Mouse (Mus musculus): ENCODE data around the gene 4930432M17Rik. TPM values are rescaled to one million over a fixed set of nuclear protein-coding genes. Genes with fewer than 3 reads are reported as not detected.

Gene 4930432M17Rik
- polyA plus RNA-seq, 1 experiment from 2014 or later: not detected

DNA sequence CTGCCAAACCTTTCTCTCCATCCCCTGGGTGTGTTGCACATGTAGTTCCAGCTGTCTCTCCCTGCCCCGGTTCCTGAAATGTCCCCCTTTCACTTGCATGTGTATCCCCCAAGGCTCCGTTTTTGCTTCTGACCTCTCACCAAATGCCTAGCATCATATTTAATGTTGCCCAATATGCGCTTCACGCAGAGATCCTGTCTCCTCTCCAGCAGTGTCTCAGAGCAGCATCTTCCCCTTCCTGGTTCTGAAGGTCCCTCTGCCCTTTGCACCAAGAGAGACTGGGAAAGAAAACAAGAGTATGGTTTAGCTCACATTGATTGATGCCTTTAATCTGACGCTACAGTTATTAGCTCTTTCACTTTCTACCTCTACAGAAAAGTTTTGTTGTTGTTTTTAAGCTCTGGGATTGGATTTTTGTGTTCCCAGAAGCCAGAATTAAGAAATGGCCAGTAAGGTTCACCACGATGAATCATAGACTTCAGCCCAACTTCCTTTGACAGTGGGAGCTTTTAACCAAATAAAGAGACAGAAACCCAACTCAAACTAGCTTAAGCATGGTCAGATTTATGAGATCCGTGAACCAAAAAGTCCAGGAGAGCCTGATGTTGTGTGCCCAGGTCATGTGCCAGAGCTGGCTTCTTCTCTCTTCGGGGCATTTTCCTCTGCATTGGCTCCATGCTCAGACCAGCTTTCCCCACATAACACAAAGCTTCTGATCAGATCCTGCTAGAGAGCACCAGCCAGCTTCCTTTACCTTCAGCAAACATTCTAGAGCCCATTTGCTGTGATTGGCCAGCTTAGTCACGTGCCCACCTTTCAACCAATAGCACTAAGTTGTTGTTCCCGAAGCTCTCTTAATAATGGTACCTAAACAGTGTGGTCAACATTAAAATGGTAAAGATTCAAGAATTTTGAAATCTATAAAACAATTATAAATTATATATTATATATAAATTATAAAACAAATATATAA is 12.2 kb downstream of the 4930432M17Rik start:
- no peaks in the 10 kb centered on the region for H3K36me3 ChIP-seq (replicated peaks)
- WGBS: 91% methylated on average over 10 of the region's 10 CpGs

DNA sequence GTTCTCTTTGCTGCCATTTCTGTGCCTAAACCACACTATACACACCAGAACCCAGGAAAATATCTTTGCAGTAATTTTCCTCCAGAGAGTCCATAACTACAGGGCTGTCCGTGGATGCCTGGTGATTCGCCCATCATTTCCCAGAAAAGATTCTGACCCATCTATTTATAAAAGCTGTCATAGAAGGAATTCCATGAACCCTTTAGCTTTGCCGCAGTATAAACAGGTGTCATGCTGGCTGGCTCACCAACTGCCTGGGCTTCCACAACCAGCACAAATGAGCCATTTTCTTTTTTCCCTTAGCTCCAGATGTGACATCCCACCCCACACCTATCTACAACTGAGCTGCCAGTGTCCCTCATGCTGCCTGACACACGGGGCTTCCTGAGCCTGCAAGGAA is 14.0 kb downstream of the 4930432M17Rik start:
- 85% methylated on average over 4 of the region's 4 CpGs for WGBS
- no peak for DNase-seq (ENCODE audit: extremely low spot score, low spot score)
- peaks cover 7% of the 10 kb centered on the region; the same call in 1 of the 2 replicates for H3K27me3 ChIP-seq (ENCODE audit: poor library complexity, severe bottlenecking)
- H3K4me1 ChIP-seq: peaks cover 13% of the 10 kb centered on the region
- no peak overlapping the region for H3K27ac ChIP-seq
- H3K36me3 ChIP-seq (replicated peaks): no peaks in the 10 kb centered on the region
- H3K4me3 ChIP-seq: no peak overlapping the region
- H3K9me3 ChIP-seq: no peaks in the 10 kb centered on the region

More for the DNA sequence above, 12.2 kb downstream of the 4930432M17Rik start:
- no peak for DNase-seq (ENCODE audit: extremely low spot score, low spot score)
- no peak overlapping the region for H3K4me3 ChIP-seq
- H3K27me3 ChIP-seq (ENCODE audit: poor library complexity, severe bottlenecking): peaks cover 7% of the 10 kb centered on the region; the same call in 1 of the 2 replicates
- peaks cover 30% of the 10 kb centered on the region for H3K4me1 ChIP-seq
- no peak overlapping the region for H3K27ac ChIP-seq
- H3K9me3 ChIP-seq: no peaks in the 10 kb centered on the region

DNA sequence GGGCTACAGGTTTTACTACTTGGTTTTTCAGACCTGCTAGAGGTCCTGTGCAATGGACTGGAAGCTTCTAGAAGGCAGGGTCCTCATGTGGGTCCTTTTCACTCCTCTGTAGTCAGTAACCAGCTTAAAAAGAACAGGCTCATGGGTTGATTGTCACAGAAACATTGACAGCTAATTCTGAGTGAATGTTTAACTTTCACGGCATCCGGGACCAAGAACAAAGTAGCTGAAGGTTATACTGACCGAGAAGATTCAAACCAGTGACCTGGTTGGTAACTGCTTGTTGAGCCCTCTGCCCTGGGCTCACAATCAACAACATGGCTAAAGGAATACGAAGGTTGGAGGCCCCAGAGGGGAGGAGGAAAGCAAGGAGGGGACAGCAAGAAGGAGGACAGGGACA is 14.4 kb downstream of the 4930432M17Rik start:
- WGBS: 89% methylated on average over 4 of the region's 4 CpGs
- Histone ChIP-seq H3K27me3 (ENCODE audit: poor library complexity, severe bottlenecking) (peaks cover 7% of the 10 kb centered on the region; the same call in 1 of the 2 replicates), H3K36me3 (replicated peaks) (no peaks in the 10 kb centered on the region), H3K27ac (no peak overlapping the region), H3K4me3 (no peak overlapping the region), H3K9me3 (no peaks in the 10 kb centered on the region), H3K4me1 (peaks cover 9% of the 10 kb centered on the region; the same call in 1 of the 2 replicates)
- no peak for DNase-seq (ENCODE audit: extremely low spot score, low spot score)

DNA sequence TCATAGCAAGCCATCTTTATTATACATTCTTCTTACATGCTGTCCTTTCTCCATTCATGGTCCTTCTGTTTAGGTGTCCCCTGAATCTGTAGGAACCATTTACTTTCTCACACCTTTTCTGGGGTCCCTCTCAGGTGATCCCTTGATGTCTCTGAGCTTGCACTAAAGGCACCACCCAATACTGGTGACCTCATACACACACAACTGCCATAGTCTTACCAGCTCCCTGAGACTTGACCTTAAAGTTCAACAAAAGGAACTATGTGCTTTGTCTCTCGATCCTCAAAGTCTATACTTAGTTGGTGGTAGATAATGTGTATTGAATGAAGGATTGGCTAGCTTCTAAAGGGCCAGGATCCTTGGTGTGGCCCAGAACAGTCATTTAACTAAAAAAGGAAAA is 15.4 kb downstream of the 4930432M17Rik start:
- no peak overlapping the region for H3K4me3 ChIP-seq
- no peaks in the 10 kb centered on the region for H3K36me3 ChIP-seq (replicated peaks)
- no peak overlapping the region for H3K27ac ChIP-seq
- peaks cover 7% of the 10 kb centered on the region; the same call in 1 of the 2 replicates for H3K27me3 ChIP-seq (ENCODE audit: poor library complexity, severe bottlenecking)
- DNase-seq (ENCODE audit: extremely low spot score, low spot score): no peak
- 83% methylated on average over 1 of the region's 1 CpGs for WGBS
- no peaks in the 10 kb centered on the region for H3K9me3 ChIP-seq
- peaks cover 7% of the 10 kb centered on the region; the same call in 1 of the 2 replicates for H3K4me1 ChIP-seq

DNA sequence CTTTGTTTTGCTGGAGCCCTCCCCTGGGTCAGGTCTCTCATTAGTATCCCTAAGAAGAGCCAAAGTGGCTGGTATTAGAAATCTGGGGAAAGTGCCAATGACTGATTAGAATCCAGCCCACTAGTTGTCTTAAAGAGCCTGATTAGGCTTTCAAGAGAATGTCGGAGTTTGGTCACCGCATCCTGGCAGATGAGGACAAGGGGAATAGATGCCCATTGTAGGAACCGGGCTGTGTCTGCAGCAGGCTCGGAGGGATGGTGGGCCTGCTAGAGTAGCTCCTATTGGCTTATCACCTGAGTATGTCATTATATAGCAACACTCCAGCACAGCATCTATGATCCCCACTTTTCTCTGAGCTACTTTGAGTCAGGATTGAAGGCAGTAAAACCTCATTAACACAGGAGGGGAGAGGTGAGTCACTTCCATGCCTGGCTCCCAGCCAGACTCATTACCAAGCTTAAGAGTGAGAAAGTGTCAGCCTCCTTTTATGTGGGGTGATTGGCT is 15.9 kb downstream of the 4930432M17Rik start:
- no peaks in the 10 kb centered on the region for H3K9me3 ChIP-seq
- H3K27me3 ChIP-seq (ENCODE audit: poor library complexity, severe bottlenecking): peaks cover 7% of the 10 kb centered on the region; the same call in 1 of the 2 replicates
- DNase-seq (ENCODE audit: extremely low spot score, low spot score): no peak
- peaks cover 7% of the 10 kb centered on the region; the same call in 1 of the 2 replicates for H3K4me1 ChIP-seq
- no peak overlapping the region for H3K27ac ChIP-seq
- H3K36me3 ChIP-seq (replicated peaks): no peaks in the 10 kb centered on the region
- H3K4me3 ChIP-seq: no peak overlapping the region
- WGBS: 82% methylated on average over 4 of the region's 4 CpGs

DNA sequence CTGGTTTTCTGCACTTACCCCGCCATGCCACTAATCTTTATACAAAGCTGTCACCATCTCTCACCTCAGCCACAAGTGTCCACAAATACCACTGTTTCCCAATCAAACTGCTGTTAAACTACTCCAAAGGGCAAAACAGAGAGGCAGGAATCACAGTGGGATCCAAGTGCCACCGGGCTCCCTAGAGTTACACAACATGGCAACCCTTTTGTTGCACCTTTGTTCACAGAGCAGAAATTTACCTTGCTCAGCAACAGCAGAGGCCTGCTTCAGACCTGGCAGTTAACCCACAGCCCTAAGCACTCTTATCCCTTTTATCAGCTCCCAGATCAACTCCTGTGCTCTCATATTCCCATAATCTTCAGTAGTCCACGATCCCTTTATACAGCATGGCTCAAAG is 17.2 kb downstream of the 4930432M17Rik start:
- H3K36me3 ChIP-seq (replicated peaks): no peaks in the 10 kb centered on the region
- no peak overlapping the region for H3K27ac ChIP-seq
- 85% methylated on average over 3 of the region's 3 CpGs for WGBS
- H3K27me3 ChIP-seq (ENCODE audit: poor library complexity, severe bottlenecking): peaks cover 7% of the 10 kb centered on the region; the same call in 1 of the 2 replicates
- no peak overlapping the region for H3K4me3 ChIP-seq
- peaks cover 7% of the 10 kb centered on the region; the same call in 1 of the 2 replicates for H3K4me1 ChIP-seq
- no peaks in the 10 kb centered on the region for H3K9me3 ChIP-seq
- DNase-seq (ENCODE audit: extremely low spot score, low spot score): no peak

DNA sequence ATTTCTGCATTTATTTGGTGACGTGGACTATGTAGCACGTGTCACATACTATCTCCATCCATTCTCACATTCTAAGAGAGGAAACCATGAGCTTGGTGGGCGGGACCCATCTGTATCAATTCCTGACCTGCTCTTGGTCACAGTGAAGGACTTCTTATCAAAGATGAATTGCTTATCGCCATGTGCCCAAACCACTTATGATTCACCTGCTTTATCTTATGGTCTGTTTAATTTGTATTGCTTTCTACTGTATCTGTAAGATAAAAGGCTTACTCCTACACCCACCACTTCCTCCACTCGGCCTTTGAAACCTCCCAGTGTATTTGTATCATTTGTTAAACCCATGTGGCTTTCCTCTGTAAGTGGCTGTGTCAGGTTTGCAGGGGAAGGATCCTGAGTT is 18.5 kb downstream of the 4930432M17Rik start:
- 89% methylated on average over 5 of the region's 5 CpGs for WGBS
- Histone ChIP-seq H3K27ac (no peak overlapping the region), H3K36me3 (replicated peaks) (no peaks in the 10 kb centered on the region), H3K9me3 (no peaks in the 10 kb centered on the region), H3K4me3 (no peak overlapping the region), H3K4me1 (peaks cover 14% of the 10 kb centered on the region), H3K27me3 (ENCODE audit: poor library complexity, severe bottlenecking) (peaks cover 7% of the 10 kb centered on the region; the same call in 1 of the 2 replicates)
- DNase-seq (ENCODE audit: extremely low spot score, low spot score): no peak

DNA sequence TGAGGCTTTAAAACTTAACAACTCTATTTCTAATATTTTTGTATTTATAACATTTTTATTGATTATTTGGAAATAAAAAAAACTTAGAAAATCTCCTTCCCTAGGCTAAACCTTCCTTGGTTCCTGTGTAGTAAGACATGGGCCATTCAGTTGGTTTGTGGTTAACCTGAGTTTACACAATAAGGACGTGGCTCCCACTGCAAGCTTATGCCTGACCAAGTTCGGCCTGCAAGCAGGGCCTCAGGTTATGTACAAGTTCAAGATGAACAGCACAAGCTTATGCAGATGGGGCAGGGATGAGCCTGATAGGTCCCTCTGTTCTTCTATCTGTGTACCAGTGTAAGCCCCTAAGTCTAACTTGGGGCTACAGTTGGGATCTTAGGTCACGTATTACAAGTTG is 19.1 kb downstream of the 4930432M17Rik start:
- Histone ChIP-seq H3K9me3 (no peaks in the 10 kb centered on the region), H3K27me3 (ENCODE audit: poor library complexity, severe bottlenecking) (peaks cover 7% of the 10 kb centered on the region; the same call in 1 of the 2 replicates), H3K27ac (no peak overlapping the region), H3K4me3 (no peak overlapping the region), H3K36me3 (replicated peaks) (no peaks in the 10 kb centered on the region), H3K4me1 (peaks cover 14% of the 10 kb centered on the region)
- WGBS: 89% methylated on average over 3 of the region's 3 CpGs
- no peak for DNase-seq (ENCODE audit: extremely low spot score, low spot score)

DNA sequence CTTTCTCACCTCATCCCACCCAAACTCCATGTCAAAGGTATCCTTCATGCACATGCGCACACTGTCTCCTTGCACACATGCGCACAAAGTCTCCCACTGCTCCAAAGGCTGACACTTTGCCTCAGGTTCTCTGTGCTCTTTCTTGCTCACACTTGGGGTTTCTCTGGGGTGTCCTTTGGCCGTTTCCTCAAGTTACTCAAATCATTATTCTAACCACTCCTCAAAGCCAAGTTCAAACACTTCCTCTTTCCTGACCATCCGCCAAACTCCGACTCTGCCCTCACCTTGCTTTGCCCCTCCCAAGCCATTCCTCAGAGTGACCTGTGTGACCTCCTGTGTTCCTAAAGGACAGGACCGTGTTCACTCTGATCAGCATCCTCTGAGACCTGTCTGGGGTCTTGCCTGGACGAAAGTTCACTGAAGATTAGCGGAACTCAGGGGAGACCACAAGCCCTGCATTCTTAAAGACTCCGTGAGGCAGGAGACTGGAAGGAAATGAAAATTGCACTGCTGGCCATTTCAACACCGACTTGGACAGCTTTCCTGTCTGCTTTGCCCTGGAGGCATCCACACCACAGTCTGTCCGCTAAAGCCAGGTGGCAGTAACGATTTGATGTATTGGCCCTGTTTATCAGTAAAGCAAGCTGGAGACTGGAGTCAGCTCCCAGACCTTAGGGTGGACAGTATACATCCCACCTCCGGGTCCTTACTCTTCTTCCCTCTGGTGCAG is 22.6 kb downstream of the 4930432M17Rik start:
- Histone ChIP-seq H3K4me1 (peaks cover 7% of the 10 kb centered on the region; the same call in 1 of the 2 replicates), H3K27me3 (ENCODE audit: poor library complexity, severe bottlenecking) (no peaks in the 10 kb centered on the region), H3K9me3 (no peaks in the 10 kb centered on the region), H3K36me3 (replicated peaks) (no peaks in the 10 kb centered on the region), H3K27ac (0 out of 2 replicates have a peak overlapping the region, but pooled peaks have one; percentile 25), H3K4me3 (no peak overlapping the region)
- 82% methylated on average over 13 of the region's 13 CpGs for WGBS
- DNase-seq (ENCODE audit: extremely low spot score, low spot score): no peak

DNA sequence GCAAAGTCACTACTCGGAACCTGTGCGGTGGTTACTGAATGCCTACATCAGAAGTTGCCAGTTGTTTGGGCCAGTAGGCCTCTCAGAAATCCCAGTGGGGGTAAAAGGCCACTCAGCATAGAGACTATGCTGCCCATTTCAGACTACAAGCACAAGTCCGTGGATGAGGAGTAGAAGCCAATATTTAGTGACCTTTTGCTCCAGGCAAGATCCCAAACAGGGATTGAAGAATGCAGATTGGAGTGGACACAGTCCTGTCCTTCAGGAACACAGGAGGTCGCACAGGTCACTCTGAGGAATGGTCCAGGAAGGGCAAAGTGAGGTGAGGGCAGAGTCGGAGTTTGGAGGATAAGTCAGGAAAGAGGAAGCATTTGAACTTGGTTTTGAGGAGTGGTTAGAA is 23.2 kb downstream of the 4930432M17Rik start:
- Histone ChIP-seq H3K9me3 (no peaks in the 10 kb centered on the region), H3K27ac (0 out of 2 replicates have a peak overlapping the region, but pooled peaks have one; percentile 25), H3K4me1 (peaks cover 11% of the 10 kb centered on the region), H3K4me3 (no peak overlapping the region), H3K27me3 (ENCODE audit: poor library complexity, severe bottlenecking) (no peaks in the 10 kb centered on the region), H3K36me3 (replicated peaks) (no peaks in the 10 kb centered on the region)
- 83% methylated on average over 5 of the region's 5 CpGs for WGBS
- no peak for DNase-seq (ENCODE audit: extremely low spot score, low spot score)

DNA sequence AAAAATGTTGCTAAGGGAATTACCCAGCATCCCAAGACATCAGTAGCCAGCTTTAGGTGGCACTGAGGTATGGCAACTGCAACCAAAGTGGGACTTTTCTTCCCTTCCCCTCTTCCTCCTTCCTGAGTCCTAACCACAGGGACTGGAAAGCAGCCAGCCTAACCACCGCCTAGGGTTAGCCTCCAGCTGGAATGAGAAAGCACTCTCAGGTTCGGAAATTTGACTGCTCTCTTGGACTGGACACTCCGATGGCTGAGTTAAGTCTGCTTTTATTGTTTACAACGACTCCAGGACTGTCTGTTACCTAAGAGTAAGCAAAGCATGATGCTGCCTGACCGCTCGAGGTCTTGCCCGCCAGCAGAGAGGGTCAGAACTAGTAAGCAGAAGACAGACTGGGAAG is 26.6 kb downstream of the 4930432M17Rik start:
- Histone ChIP-seq H3K36me3 (replicated peaks) (no peaks in the 10 kb centered on the region), H3K4me3 (no peak overlapping the region), H3K27me3 (ENCODE audit: poor library complexity, severe bottlenecking) (no peaks in the 10 kb centered on the region), H3K27ac (peak overlapping the region; percentile 65), H3K9me3 (no peaks in the 10 kb centered on the region), H3K4me1 (peaks cover 44% of the 10 kb centered on the region)
- DNase-seq (ENCODE audit: extremely low spot score, low spot score): no peak
- 91% methylated on average over 7 of the region's 7 CpGs for WGBS

DNA sequence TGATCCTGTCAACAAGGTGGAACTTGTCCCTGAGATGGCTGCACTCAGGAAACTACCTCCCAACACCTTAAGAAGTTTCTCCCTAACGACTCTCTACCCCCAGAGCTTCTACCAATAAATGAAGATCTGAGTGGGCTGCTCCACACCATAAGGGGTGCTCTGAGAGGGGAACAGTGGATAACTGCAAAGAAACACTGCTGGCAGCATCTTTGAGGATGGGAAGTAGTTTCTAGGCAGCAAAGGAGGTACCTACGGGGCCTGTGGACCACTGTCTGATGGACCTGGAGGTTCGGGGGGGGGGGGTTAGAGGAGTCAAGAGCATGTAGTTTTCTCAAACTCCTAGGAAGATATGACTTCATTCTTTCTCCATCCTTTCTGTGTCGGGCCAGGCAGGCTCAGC is 28.8 kb downstream of the 4930432M17Rik start:
- 84% methylated on average over 4 of the region's 4 CpGs for WGBS
- Histone ChIP-seq H3K27me3 (ENCODE audit: poor library complexity, severe bottlenecking) (no peaks in the 10 kb centered on the region), H3K4me1 (peaks cover 46% of the 10 kb centered on the region), H3K4me3 (no peak overlapping the region), H3K36me3 (replicated peaks) (no peaks in the 10 kb centered on the region), H3K27ac (peak overlapping the region; percentile 90), H3K9me3 (no peaks in the 10 kb centered on the region)
- DNase-seq (ENCODE audit: extremely low spot score, low spot score): no peak
